Mouse (Mus musculus) ES-E14 (cell line): ENCODE results near the gene Ecsit.

ENCODE experiments used
- CHD2 ChIP-seq: IDR thresholded peaks from 2 replicates; pipeline ENCODE4 v1.6.1; 2014; ENCODE audit warnings: mild to moderate bottlenecking, low read depth, low read length, inconsistent platforms
- HCFC1 ChIP-seq: IDR thresholded peaks from 2 replicates; pipeline ENCODE4 v1.6.1; 2012; ENCODE audit warnings: low read length, inconsistent platforms, borderline replicate concordance; ENCODE audit not compliant: insufficient read depth
- MAFK ChIP-seq: IDR thresholded peaks from 2 replicates; pipeline ENCODE4 v1.6.1; 2014; ENCODE audit warnings: mild to moderate bottlenecking, low read depth, low read length, inconsistent platforms; ENCODE audit not compliant: insufficient read depth
- ZNF384 ChIP-seq: IDR thresholded peaks from 2 replicates; pipeline ENCODE4 v1.6.1; 2012; ENCODE audit warnings: low read depth, low read length, inconsistent platforms

DNA sequence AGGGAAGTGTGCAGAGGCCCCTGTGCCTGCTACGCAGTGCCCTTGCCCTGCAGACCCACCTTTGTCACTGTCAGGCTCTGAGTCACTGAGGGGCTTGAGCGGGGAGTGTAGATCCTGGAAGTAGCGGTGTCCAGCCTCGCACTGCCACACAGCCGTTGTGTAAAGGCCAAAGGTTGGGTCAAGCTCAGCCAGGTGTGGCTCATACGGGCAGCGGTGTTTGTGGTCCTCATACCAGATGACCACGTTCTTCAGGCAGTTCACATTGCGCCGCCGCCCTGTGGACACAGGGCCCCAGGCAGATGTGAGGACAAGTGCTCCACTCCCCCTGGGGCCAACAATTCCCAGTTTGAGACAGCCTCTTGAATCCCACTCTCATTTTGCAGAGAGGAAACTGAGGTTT lies 19.6 kb downstream of the Ecsit start:
- TF ChIP-seq HCFC1 = no peak
- TF ChIP-seq ZNF384 = no peak
- no peak for TF ChIP-seq MAFK
- TF ChIP-seq CHD2 = no peak
